Mouse (Mus musculus) forebrain, embryonic 15.5 days (tissue): ENCODE data around the gene Vmn2r105. TPM values are rescaled to one million over a fixed set of nuclear protein-coding genes. Genes with fewer than 3 reads are reported as not detected.

ENCODE experiments used
- ATAC-seq: fragments of 200-750 bp; cut with Nextera tagmentation; replicated peaks from 2 replicates; pipeline ENCODE4 v1.8.0; 2017; ENCODE audit warnings: mild to moderate bottlenecking, moderate TSS enrichment, moderate library complexity
- H3K27ac ChIP-seq: fragments of 300-500 bp; sonication (generic); replicated peaks from 2 replicates; pipeline ENCODE4 v1.5.1; 2015; ENCODE audit warnings: mild to moderate bottlenecking, inconsistent platforms
- H3K27me3 ChIP-seq: fragments of 300-500 bp; sonication (generic); 2 replicates; pipeline ENCODE4 v1.6.1; 2015; ENCODE audit warnings: inconsistent platforms
- H3K36me3 ChIP-seq: fragments of 300-500 bp; sonication (generic); 2 replicates; pipeline ENCODE4 v1.6.1; 2015; ENCODE audit warnings: mild to moderate bottlenecking, inconsistent platforms
- H3K4me1 ChIP-seq: fragments of 300-500 bp; sonication (generic); 2 replicates; pipeline ENCODE4 v1.6.1; 2015; ENCODE audit warnings: inconsistent platforms
- H3K4me2 ChIP-seq: fragments of 300-500 bp; sonication (generic); replicated peaks from 2 replicates; pipeline ENCODE4 v1.6.1; 2015; ENCODE audit warnings: mild to moderate bottlenecking, inconsistent platforms
- H3K4me3 ChIP-seq: fragments of 300-500 bp; sonication (generic); 2 replicates; pipeline ENCODE4 v1.5.1; 2015; ENCODE audit warnings: mild to moderate bottlenecking, inconsistent platforms
- H3K9ac ChIP-seq: fragments of 300-500 bp; sonication (generic); replicated peaks from 2 replicates; pipeline ENCODE4 v1.6.1; 2015; ENCODE audit warnings: mild to moderate bottlenecking, inconsistent platforms
- H3K9me3 ChIP-seq: fragments of 300-500 bp; sonication (generic); 2 replicates; pipeline ENCODE4 v1.6.1; 2016; ENCODE audit warnings: inconsistent platforms
- WGBS: fragments of 180-500 bp; shearing (Covaris S2); methylation state at CpG from one replicate; pipeline ENCODE4 v1.1.7; 2015; ENCODE audit warnings: mixed read lengths; 5-methylcytosine and 5-hydroxymethylcytosine counted together
- polyA plus RNA-seq: library from polyadenylated mRNA; unstranded; fragments of >200 nt; fragmentation: Nextera tagmentation; extraction: Ambion mirVana; gene quantifications from 2 replicates; pipeline ENCODE4 v1.2.1, GENCODE M21; 2015

Vmn2r105 gene
- not detected in 2 replicates for polyA plus RNA-seq

GRCm38 (mm10) chr17:20234952-20235351, at the start of gene Vmn2r105:
Gene Vmn2r105, minus strand, starts transcription at chr17:20235052.
- ATAC-seq, result no peak
- Histone ChIP-seq H3K4me3 (no peak within 1 kb of the TSS), H3K4me1 (no peaks in the 10 kb centered on the region), H3K4me2 (no peak within 1 kb of the TSS), H3K27me3 (no peaks in the 10 kb centered on the region), H3K9me3 (peaks cover 14% of the 10 kb centered on the region), H3K27ac (no peak within 1 kb of the TSS), H3K9ac (no peak within 1 kb of the TSS), H3K36me3 (no peaks in the 10 kb centered on the region)
- WGBS, result 79% methylated on average over 2 of the region's 2 CpGs

- no peak overlapping the region for H3K4me3 ChIP-seq
- WGBS, result 78% methylated on average over 4 of the region's 4 CpGs
- no peaks in the 10 kb centered on the region for H3K27me3 ChIP-seq
- H3K27ac ChIP-seq, result no peak overlapping the region
- H3K4me2 ChIP-seq, result no peak overlapping the region
- H3K4me1 ChIP-seq, result no peaks in the 10 kb centered on the region
- no peak overlapping the region for H3K9ac ChIP-seq
- H3K9me3 ChIP-seq, result peaks cover 8% of the 10 kb centered on the region; the same call in 1 of the 2 replicates
- no peak for ATAC-seq
- H3K36me3 ChIP-seq, result no peaks in the 10 kb centered on the region
Observed at GRCm38 (mm10) chr17:20255522-20255921, 20.7 kb upstream of the Vmn2r105 start.

- Histone ChIP-seq H3K36me3 (no peaks in the 10 kb centered on the region), H3K27me3 (no peaks in the 10 kb centered on the region), H3K4me2 (no peak within 1 kb of the TSS), H3K4me3 (no peak within 1 kb of the TSS), H3K9ac (no peak within 1 kb of the TSS), H3K4me1 (no peaks in the 10 kb centered on the region), H3K9me3 (peaks cover 7% of the 10 kb centered on the region), H3K27ac (no peak within 1 kb of the TSS)
- no peak for ATAC-seq
Observed at GRCm38 (mm10) chr17:20182997-20183396, 51.9 kb downstream of the Vmn2r105 start, which contains the start of gene Fpr-rs6. Gene Fpr-rs6, minus strand, starts transcription at chr17:20183097.

Other genes starting within 250 kb of the Vmn2r105 start
- not detected in 2 replicates for gene Vmn2r104, start 186.7 kb downstream of the Vmn2r105 start, polyA plus RNA-seq
- gene Fpr-rs7, start 120.8 kb downstream of the Vmn2r105 start, polyA plus RNA-seq, result not detected in 2 replicates
- gene Fpr-rs6, start 52.0 kb downstream of the Vmn2r105 start, polyA plus RNA-seq, result not detected in 2 replicates
- gene Vmn2r106, start 50.5 kb upstream of the Vmn2r105 start, polyA plus RNA-seq, result not detected in 2 replicates
- not detected in 2 replicates for gene Vmn2r107, start 110.2 kb upstream of the Vmn2r105 start, polyA plus RNA-seq
- not detected in 2 replicates for gene Vmn1r224, start 179.1 kb upstream of the Vmn2r105 start, polyA plus RNA-seq
- not detected in 2 replicates for gene Vmn2r108, start 246.3 kb upstream of the Vmn2r105 start, polyA plus RNA-seq